Mouse (Mus musculus): ENCODE measurements around the gene Olfr122. TPM values are rescaled to one million over a fixed set of nuclear protein-coding genes. Genes with fewer than 3 reads are reported as not detected.

Olfr122 gene
- polyA plus RNA-seq (2017; shearing (Covaris generic)), result not detected

GRCm38 (mm10) chr17:37768307-37768706 lies at the start of gene Olfr122:
TSS of gene Olfr122 (plus strand) at chr17:37768607.

GRCm38 (mm10) chr17:37721508-37721907 lies 46.9 kb upstream of the Olfr122 start, which contains the start of gene Olfr120:
TSS of gene Olfr120 (plus strand) at chr17:37721808.

GRCm38 (mm10) chr17:37793229-37793628 lies 24.8 kb downstream of the Olfr122 start, which contains the start of gene Olfr123:
TSS of gene Olfr123 (plus strand) at chr17:37793529.

GRCm38 (mm10) chr17:37799588-37799987 lies 31.2 kb downstream of the Olfr122 start, which contains the start of gene Olfr124:
TSS of gene Olfr124 (plus strand) at chr17:37799888.

Other genes starting within 250 kb of the Olfr122 start
- not detected for gene Olfr112, start 199.2 kb upstream of the Olfr122 start, polyA plus RNA-seq (2017; shearing (Covaris generic))
- not detected for gene Olfr113, start 190.9 kb upstream of the Olfr122 start, polyA plus RNA-seq (2017; shearing (Covaris generic))
- gene Olfr114, start 175.9 kb upstream of the Olfr122 start, polyA plus RNA-seq (2017; shearing (Covaris generic)), result not detected
- gene Olfr115, start 141.5 kb upstream of the Olfr122 start, polyA plus RNA-seq (2017; shearing (Covaris generic)), result not detected
- not detected for gene Olfr116, start 141.4 kb upstream of the Olfr122 start, polyA plus RNA-seq (2017; shearing (Covaris generic))
- not detected for gene Olfr117, start 104.8 kb upstream of the Olfr122 start, polyA plus RNA-seq (2017; shearing (Covaris generic))
- gene Olfr118, start 101.6 kb upstream of the Olfr122 start, polyA plus RNA-seq (2017; shearing (Covaris generic)), result not detected
- not detected for gene Olfr119, start 72.0 kb upstream of the Olfr122 start, polyA plus RNA-seq (2017; shearing (Covaris generic))
- gene Olfr120, start 46.8 kb upstream of the Olfr122 start, polyA plus RNA-seq (2017; shearing (Covaris generic)), result not detected
- not detected for gene Olfr121, start 19.8 kb upstream of the Olfr122 start, polyA plus RNA-seq (2017; shearing (Covaris generic))
- gene Olfr123, start 24.9 kb downstream of the Olfr122 start, polyA plus RNA-seq (2017; shearing (Covaris generic)), result not detected
- not detected for gene Olfr124, start 31.3 kb downstream of the Olfr122 start, polyA plus RNA-seq (2017; shearing (Covaris generic))
- gene Olfr125, start 64.3 kb downstream of the Olfr122 start, polyA plus RNA-seq (2017; shearing (Covaris generic)), result not detected
- gene Olfr126, start 78.9 kb downstream of the Olfr122 start, polyA plus RNA-seq (2017; shearing (Covaris generic)), result not detected
- not detected for gene Olfr127, start 131.8 kb downstream of the Olfr122 start, polyA plus RNA-seq (2017; shearing (Covaris generic))
- not detected for gene Olfr128, start 151.9 kb downstream of the Olfr122 start, polyA plus RNA-seq (2017; shearing (Covaris generic))
- gene Olfr761, start 184.5 kb downstream of the Olfr122 start, polyA plus RNA-seq (2017; shearing (Covaris generic)), result not detected